Mouse (Mus musculus) T-helper 2 cell (primary cell): ENCODE data around the gene Zscan2.

ENCODE experiments used
- in situ Hi-C: fragments of 300-600 bp; cut with MboI, MseI; formaldehyde crosslinking; loops from one replicate; pipeline ENCODE4 v1.15.1; 2025; ENCODE audit warnings: high pct_unique_total_duplicates

Gene Zscan2

DNA sequence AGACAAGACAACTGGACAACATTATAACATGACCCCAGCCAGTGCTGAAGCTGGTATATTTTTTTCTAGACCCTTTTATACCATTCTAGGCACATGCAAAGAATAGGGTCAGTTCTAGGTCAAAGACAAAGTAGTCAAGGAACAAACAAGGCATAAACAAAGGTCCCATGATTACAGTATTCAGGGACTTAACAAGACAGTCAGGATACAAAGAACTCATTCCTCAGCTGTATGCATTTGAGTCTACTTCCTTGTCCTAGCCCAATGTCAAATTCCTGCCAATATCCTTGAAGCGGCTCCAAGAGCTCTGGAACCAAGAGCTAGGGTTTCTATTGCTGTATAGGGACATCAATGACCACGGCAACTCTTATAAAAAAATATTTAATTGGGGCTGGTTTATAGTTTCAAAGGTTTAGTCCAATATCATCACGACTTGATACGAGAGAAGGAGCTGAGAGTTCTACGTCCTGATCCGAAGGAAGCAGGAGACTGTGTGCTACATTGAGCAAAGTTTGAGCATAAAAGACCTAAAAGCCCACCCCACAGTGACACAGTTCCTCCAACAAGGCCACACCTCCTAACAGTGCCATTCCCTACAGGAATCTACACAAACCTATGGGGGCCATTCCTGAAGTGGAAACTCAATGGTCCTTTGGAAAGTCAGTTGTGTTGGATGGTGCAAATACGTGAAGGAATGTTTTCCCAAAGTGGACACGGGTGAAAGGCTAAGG is 16.6 kb upstream of the Zscan2 start:
- in situ Hi-C loops = no loop called here

DNA sequence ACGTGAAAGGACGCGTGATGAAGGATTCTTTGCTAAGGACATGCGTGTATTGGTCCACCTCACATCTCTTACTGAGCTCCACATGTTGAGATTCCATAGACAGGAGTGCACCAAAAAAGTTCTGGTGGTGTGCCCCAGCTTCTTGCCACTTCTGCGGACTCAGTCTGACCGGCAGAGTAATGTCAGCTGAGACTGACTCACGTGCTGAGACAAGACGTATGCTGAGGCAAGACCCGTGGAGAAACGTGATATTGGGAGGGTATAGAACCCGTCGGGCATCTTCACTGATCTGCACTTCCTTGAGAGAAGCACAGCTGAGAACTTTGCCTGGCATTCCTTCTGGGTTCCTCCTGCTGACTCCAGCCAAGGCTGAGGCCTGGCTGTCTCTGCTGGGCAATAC is 16.0 kb upstream of the Zscan2 start:
- in situ Hi-C loops = no loop called here

DNA sequence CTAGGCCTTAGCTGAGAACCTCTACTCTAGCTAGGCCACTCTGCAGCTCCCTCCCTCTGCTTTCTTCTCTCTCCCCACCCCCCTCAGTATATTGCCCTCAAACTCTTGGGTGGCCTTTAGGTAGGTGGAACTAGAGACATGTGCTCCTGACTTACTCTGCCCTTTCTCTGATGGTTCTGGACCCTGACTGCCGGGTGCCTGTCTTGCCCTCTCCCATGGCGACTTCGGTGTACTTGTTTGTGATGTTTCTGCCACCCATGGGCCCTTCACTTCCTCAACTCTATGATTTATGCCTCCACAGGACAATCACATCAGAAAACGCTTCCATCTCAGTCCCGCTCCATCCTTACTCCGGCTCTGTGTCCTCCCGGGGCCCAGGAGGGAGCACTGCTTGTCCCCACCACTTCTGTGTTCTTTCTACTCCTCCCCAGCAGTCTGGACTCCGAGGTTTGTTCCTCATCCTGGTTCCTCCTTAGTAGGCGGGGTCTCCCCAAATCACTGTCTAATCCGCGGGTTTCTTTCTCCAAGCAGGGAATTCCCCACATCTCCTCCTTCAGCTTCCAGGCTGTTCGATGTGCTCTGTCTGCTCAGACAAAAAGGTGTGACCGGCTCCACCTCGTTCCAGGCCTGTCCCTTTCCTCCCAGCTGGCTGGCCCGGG is 15.0 kb upstream of the Zscan2 start:
- in situ Hi-C loops = no loop called here

DNA sequence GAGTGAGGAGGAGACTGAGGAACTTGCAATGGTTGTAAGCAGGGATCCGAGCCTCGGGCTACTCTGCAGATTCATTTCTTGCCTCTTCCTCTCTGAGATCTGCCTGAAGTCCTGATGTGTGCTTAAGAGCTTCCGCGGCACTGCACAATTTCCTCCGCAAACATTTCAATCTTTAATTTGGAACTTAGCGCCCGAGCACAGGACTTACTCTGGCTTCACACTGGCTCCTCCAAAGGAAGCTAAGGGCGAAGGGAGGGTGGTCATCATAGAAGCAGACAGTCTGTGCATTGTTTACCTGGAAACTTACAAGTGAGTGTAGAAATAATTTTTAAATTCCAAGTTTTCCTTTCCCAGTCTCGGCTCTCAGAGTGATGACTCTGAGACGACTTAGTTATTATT is 14.4 kb upstream of the Zscan2 start:
- in situ Hi-C loops = no loop called here

DNA sequence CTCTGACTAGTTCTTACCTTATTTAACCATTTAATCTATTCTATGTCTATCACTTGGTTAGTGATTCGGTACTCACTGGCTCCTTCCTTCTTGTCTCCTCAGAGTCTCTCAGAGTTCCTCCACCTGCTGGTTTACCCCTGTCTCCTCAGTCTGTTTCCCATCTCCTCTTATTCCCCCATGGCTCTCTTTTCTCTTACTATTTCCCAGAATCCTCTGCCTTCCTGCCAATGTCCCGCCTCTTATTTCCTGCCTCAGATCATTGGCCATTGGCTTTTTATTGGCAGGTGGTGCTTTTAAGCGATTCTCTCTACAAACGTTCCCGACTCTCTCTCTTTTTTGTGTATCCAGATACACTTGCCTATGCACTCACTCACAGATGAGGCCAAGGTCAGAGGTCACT is 14.0 kb upstream of the Zscan2 start:
- in situ Hi-C loops = no loop called here

DNA sequence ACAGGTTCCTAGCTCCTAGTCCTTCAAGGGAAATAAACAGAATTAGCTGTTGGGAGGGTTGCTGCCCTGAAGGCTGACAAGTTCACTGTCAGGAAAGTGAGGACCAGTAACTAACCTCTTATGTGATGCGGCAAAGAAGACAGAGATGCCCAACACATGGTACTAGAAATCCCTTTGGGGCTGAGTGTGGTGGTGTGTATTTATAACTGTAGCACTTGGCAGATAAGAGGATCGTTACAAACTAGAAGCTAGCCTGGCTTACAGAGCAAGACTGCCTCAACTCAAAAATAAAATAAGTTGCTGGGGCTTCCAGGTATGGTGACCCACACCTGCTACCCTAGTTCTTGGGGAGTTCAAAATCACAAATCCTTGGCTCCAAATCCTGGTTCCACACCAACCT is 11.5 kb upstream of the Zscan2 start:
- in situ Hi-C loops = no loop called here

DNA sequence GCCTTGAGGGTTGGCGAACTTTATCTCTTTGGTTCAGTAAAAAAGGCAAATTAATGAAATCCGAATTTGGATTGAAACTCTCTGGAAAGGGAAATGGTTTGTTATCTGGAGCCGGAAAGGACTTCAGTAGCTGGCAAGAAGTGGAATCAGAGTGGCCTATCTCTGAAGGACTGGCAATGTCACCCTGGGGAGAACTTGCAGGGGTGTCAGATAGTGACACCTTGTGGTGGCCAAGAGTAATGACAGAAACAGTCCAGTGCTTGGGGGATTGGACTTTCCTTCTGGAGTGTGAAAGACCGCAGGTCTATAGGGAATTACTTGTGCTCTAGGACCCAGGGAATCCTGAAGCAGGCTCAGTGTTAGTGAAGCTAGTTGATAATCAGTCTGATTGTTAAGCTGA is 11.0 kb upstream of the Zscan2 start:
- in situ Hi-C loops = loop anchor here (5.0 kb wide), 1 partner anchor 127 kb away; no protein-coding TSS in a partner anchor

DNA sequence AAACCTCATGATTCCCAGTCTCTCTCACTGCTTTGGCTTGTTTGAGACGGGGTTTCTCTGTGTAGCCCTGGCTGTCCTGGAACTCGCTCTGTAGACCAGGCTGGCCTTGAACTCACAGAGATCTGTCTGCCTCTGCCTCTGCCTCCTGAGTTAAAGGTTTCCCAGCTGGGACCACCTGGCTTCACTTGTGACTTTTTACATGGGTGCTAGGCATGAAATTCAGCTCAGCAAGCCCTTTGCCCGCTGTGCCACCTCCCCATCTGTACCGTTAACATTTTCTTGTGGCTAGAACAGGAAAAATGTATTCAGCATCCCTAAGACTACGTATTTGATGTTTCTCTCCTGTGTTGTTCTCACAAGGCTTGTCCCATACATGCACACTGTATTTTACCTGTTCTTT is 10.2 kb upstream of the Zscan2 start:
- in situ Hi-C loops = loop anchor here (5.0 kb wide), 1 partner anchor 128 kb away; no protein-coding TSS in a partner anchor

DNA sequence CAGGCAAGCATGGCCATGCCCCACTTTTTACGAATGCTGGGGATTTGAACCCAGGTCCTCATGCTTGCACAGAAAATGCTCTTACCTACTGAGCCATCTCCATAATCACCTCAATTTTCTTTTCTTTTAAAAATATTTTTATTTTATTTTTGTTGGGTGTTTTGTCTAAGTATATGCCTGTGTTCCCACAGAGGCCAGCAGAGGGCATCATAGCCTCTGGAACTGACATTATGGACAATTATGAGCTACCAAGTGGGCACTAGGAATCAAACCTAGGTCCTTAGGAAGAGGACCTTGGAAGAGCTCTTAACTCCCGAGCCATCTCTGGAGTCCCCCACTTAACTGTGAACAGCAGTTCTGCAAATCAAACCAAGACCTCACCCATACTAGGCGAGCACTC is 7.5 kb upstream of the Zscan2 start:
- in situ Hi-C loops = loop anchor here (5.0 kb wide), 1 partner anchor 131 kb away; no protein-coding TSS in a partner anchor

DNA sequence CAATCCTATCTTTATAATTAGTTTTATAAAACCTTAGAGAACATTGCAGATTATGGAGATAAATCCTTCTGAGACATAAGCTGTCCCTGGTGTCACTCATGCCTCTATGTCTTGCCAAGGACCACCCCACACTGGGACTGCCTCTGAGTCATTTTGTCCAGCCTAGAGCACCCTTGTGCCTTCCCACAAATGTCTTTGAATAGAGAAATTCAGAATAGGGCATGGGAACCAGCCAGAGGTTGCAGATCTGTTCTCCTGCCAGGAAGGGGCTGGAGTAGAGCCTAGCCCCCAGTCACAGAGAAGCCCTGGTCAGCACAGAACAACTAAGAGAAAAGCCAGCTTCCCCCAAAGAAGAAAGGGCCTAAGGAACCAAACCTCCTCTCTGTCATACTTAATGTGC is 5.4 kb upstream of the Zscan2 start:
- in situ Hi-C loops = no loop called here

DNA sequence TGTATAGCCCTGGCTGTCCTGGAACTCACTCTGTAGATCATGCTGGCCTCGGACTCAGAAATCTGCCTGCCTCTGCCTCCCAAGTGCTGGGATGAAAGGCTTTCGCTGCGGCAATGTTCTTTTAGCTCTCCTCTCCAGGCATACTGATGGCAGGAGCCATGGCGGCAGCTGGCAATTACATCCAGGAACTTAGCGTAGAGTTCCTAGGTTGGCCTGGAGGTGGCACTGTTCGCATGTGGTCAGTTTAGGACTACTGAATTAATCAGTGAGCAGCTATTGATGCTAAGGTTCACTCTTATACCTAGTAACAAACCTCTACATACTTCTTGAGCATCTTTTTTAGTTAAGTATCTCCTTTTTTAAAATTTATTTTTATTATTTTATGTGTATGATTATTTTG is 3.5 kb upstream of the Zscan2 start:
- in situ Hi-C loops = no loop called here

DNA sequence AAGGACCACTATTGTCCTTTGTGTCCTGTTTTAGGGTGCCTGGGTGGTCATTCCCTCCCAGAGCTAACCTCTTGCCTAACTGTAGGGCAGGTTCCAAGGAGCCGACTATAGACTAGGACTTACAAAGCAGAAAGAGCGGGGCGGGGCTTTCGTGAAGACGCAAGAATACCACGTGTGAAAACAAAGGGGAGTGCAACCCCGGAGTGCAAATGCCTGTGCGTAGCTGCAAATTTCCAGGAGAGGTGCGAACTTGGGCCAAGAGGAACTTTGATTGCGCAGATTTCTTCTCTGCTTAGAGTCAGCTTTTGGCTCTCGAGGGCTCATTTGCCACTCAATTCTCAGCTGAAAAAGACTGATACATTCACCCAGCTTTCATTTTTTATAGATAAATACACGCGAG is 493 bp upstream of the Zscan2 start:
- in situ Hi-C loops = no loop called here

DNA sequence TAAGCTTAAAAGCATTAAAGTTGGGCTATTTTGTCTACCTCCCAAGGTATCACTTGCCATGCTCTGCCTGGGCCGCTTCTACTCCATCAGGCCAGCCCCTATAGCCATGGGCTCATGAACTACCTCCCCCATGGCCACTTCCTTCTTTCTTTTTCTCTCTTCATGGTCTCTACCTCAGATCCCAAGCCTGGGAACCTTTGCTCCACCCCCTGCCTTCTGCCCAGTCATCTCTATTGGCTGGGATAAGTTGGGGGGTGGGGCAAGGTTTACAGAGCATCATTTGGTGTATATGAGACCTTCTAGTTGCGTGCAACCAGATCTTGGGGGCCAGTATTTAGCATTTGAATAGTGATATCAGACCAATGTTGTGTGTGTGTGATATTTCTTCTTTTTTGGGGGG is 1.8 kb downstream of the Zscan2 start:
- in situ Hi-C loops = no loop called here

DNA sequence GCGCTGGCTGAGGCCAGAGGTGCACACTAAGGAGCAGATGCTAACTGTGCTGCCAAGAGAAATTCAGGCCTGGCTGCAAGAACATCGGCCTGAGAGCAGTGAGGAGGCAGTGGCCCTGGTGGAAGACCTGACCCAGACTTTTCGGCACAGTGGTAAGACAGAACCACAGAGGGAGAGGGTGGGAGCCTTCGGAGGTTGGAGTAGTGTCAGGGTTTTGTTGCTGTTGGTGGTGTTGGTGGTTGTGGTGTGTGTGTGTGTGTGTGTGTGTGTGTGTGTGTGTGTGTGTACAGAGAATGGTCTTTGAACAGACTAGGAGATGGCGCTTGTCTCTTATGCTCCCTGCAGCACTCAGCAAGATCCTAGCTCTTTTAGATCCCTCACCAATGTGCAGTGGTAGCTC is 2.8 kb downstream of the Zscan2 start:
- in situ Hi-C loops = no loop called here

DNA sequence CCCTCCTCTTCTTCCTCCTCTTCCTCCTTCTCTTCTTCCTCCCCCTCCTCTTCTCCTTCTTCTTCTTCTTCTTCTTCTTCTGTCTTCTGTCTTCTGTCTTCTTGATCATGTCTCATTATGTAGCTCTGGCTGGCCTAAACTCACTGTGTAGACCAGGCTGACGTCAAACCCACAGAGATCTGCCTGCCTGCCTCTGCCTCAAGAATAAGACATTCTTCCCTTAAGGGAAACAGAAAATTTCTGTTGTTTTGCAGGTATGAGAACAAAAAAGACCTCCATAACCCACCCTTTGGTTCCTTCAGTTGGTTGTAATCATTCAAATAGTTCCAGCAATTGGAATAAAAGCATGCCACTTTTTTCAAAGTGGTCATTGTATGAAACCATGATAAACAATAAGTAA is 3.4 kb downstream of the Zscan2 start:
- in situ Hi-C loops = no loop called here

DNA sequence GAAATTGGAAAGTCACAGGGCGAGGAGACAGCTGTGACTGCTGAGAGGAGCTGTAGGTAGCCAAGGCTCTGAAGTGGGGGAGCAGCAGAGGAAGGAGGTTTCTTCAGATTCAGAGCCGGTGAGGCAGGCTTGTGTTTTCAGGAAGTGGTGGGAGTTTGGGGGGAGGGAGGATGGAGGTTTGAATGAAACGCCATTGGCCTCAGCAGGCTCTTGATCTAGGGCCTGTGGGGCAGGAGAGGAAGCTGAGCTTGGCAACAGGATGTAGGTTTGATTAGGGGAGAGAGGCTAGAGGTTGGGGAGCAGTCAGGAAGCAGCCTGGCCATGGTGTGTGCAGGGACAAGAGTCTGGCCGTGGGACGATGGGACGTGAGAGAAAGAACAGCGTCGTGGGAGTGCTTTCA is 4.1 kb downstream of the Zscan2 start:
- in situ Hi-C loops = no loop called here

DNA sequence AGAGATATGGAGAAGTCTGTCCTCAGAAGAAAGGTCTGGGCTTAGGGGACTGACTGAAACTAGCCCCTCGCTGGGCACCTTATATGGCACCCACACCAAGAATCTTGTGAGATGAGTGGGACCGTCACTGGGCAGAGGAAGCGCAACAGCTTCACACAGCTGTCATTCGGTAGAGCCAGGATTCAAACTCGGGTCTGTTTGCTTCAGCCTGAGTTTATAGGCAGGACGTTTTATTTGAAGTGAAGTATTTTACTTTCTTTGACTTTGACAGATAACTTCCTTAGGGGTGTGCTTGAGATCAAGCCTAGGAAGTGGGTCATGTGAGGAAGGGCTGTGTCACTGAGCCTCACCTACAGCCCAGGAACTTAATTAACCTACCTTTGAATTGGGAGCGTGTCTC is 4.8 kb downstream of the Zscan2 start:
- in situ Hi-C loops = no loop called here

DNA sequence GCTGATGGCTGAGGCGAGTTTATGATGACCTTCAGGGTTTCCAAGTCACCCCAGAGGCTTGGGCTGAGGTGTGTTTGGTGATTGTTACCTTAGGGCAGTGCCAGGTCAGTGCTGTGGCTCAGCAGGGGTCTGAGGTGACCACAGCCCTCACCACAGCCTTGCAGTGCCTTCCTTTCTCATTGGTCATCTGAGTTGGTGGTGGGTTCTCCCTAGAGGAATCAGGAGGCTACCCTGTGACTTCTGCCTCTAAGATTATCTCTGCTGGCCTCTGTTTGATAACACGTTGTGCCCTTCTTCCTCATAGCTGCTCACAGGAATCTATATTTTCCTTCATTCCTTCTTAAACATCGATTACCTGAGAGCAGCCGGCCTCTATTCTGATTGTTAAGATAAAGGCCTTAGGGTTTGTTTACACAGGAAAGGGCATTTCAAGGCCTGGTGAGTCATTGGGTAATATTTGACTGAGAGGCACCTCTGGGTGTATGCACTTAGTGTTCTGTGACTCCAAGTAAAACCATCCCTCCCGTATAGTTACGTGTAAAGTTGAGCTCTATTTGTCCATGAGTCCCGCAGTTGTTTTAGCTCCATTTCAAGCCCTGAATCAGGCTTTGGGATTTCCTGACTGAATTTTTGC is 5.9 kb downstream of the Zscan2 start:
- in situ Hi-C loops = no loop called here

DNA sequence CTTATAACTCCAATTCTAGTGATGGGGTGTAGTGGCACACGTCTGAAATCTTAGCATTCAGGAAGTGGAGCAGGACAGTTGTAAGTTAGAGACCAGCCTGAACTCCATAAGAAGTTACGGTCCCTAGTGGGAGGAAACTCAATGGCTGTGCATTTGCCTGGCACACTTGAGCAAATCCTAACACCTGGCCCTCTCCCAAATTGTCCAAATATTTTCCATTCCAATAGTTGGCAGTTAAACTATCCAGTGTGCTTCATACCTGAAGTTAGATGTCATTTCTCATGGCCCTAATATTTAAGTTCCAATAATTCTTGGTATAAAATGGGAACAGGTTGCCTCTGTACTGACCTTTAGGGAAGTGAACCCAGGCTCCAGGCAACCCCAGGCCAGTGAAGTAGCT is 8.0 kb downstream of the Zscan2 start:
- in situ Hi-C loops = no loop called here

DNA sequence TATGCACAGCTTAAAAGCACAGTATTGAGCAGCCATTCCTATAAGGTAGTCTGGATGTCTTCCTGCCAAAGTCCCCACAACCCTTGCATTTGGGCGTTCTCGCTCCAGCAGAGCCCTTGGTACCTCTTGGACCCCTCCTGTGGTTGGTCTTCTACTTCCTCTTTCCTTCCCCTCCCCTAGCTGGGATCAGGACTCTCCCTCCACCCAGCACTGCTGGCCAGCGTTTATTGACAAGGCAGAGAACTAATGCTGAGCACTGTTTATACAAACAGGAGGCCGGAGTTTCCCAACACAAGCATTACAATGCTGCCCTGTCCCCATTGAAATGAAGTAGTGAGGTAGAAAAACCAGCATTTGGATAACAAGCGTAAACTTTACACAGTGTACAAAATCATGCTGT is 12.3 kb downstream of the Zscan2 start:
- in situ Hi-C loops = no loop called here

DNA sequence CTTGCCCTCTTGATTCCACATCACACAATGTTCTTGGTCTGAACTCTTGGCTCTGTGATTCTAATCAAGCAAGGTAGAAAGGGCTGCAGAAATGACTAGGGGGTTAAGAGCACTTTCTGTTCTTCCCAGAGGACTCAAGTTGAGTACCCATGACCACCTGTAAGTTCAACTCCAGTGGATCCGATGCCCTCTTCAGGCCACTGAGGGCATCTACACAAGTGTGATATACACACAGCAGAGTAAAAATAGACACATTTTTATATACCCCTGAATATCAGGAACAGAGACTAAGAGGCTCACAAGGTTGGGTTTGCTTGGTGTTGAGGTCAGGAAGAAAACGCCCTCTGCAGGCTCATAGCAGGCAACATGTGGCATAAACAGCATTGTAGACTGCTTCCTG is 12.9 kb downstream of the Zscan2 start:
- in situ Hi-C loops = no loop called here

DNA sequence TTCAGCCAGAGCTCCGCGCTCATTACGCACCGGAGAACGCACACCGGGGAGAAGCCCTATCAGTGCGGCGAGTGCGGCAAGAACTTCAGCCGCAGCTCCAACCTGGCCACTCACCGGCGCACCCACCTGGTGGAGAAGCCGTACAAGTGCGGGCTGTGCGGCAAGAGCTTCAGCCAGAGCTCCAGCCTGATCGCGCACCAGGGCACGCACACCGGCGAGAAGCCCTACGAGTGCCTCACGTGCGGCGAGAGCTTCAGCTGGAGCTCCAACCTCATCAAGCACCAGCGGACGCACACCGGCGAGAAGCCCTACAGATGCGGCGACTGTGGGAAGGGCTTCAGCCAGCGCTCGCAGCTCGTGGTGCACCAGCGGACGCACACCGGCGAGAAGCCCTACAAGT is 15.0 kb downstream of the Zscan2 start:
- in situ Hi-C loops = no loop called here
